Mouse (Mus musculus) intestine, postnatal 0 days (tissue): ENCODE data around the gene Tut1. TPM values are rescaled to one million over a fixed set of nuclear protein-coding genes. Genes with fewer than 3 reads are reported as not detected.
"Not testable (repeated sequence)": the region's sequence is repeated elsewhere in the genome, so short reads cannot be mapped to it uniquely, and the experiment has no call there.

Experiments
- ATAC-seq: fragments of 200-750 bp; cut with Nextera tagmentation; 2 replicates; pipeline ENCODE4 v1.8.0; 2017; ENCODE audit warnings: mild to moderate bottlenecking, moderate TSS enrichment, moderate library complexity
- H3K27ac ChIP-seq: fragments of 300-500 bp; sonication (generic); 2 replicates; pipeline ENCODE4 v1.5.1; 2014; ENCODE audit warnings: mild to moderate bottlenecking, low read depth, low read length, moderate library complexity
- H3K27me3 ChIP-seq: fragments of 300-500 bp; sonication (generic); replicated peaks from 2 replicates; pipeline ENCODE4 v1.6.1; 2014; ENCODE audit warnings: low read length, mixed read lengths; ENCODE audit not compliant: control insufficient read depth, insufficient read depth
- H3K36me3 ChIP-seq: fragments of 300-500 bp; sonication (generic); 2 replicates; pipeline ENCODE4 v1.6.1; 2014; ENCODE audit warnings: mild to moderate bottlenecking, moderate library complexity; ENCODE audit not compliant: control insufficient read depth, insufficient read depth
- H3K4me1 ChIP-seq: fragments of 300-500 bp; sonication (generic); replicated peaks from 2 replicates; pipeline ENCODE4 v1.6.1; 2014; ENCODE audit warnings: antibody characterized with exemption, low read length, mixed read lengths; ENCODE audit not compliant: control insufficient read depth, insufficient read depth
- H3K4me2 ChIP-seq: fragments of 300-500 bp; sonication (generic); replicated peaks from 2 replicates; pipeline ENCODE4 v1.6.1; 2014; ENCODE audit warnings: low read depth, mild to moderate bottlenecking, moderate library complexity
- H3K4me3 ChIP-seq: fragments of 300-500 bp; sonication (generic); 2 replicates; pipeline ENCODE4 v1.5.1; 2014; ENCODE audit warnings: low read depth, low read length
- H3K9ac ChIP-seq: fragments of 300-500 bp; sonication (generic); 2 replicates; pipeline ENCODE4 v1.6.1; 2014; ENCODE audit warnings: mild to moderate bottlenecking, low read depth, low read length
- H3K9me3 ChIP-seq: fragments of 300-500 bp; sonication (generic); 2 replicates; pipeline ENCODE4 v1.6.1; 2016; ENCODE audit warnings: mixed run types; ENCODE audit not compliant: control insufficient read depth
- CTCF ChIP-seq: sonication (generic); IDR thresholded peaks from 2 replicates; pipeline ENCODE4 v1.5.1; 2016; ENCODE audit warnings: low read depth, mild to moderate bottlenecking, control low read depth, antibody characterized with exemption, moderate library complexity
- WGBS: fragments of 180-500 bp; shearing (Covaris S2); extraction: QIAGEN DNeasy Blood & Tissue Kit; methylation state at CpG from one replicate; pipeline ENCODE4 v1.1.7; 2014; 5-methylcytosine and 5-hydroxymethylcytosine counted together
- polyA plus RNA-seq: library from polyadenylated mRNA; unstranded; fragments of >200 nt; fragmentation: Nextera tagmentation; extraction: Ambion mirVana; gene quantifications from 2 replicates; pipeline ENCODE4 v1.2.1, GENCODE M21; 2015

Gene Tut1
- polyA plus RNA-seq, 1 experiment from 2014 or later: 10.7 TPM

GRCm38 (mm10) chr19:8966198-8966589 lies 12.5 kb downstream of the Tut1 start:
- 15% methylated on average over 5 of the region's 5 CpGs for WGBS
- Histone ChIP-seq H3K4me1 (0 out of 2 replicates have a peak, but pooled peaks cover 5% of the 10 kb centered on the region), H3K9ac (peak overlapping the region; percentile 61), H3K4me2 (peak overlapping the region; percentile 63), H3K9me3 (no peaks in the 10 kb centered on the region), H3K27ac (peak overlapping the region; percentile 88), H3K4me3 (peak overlapping the region; percentile 73), H3K27me3 (no peaks in the 10 kb centered on the region), H3K36me3 (peaks cover 59% of the 10 kb centered on the region)
- ATAC-seq: peak; percentile 66
- TF ChIP-seq CTCF: no peak

GRCm38 (mm10) chr19:8966590-8967372 lies 13.1 kb downstream of the Tut1 start, which contains the start of gene Eef1g:
TSS of gene Eef1g (plus strand) at chr19:8967041.
- peaks cover 59% of the 10 kb centered on the region for H3K36me3 ChIP-seq
- H3K4me3 ChIP-seq: peak within 1 kb of the TSS; percentile 73
- peak within 1 kb of the TSS; percentile 81 for H3K4me2 ChIP-seq
- 0 out of 2 replicates have a peak, but pooled peaks cover 5% of the 10 kb centered on the region for H3K4me1 ChIP-seq
- no peaks in the 10 kb centered on the region for H3K9me3 ChIP-seq
- H3K27ac ChIP-seq: peak within 1 kb of the TSS; percentile 88
- TF ChIP-seq CTCF: no peak
- H3K27me3 ChIP-seq: no peaks in the 10 kb centered on the region
- peak; percentile 99 for ATAC-seq
- under 1% methylated on average over 52 of the region's 52 CpGs for WGBS
- H3K9ac ChIP-seq: peak within 1 kb of the TSS; percentile 80

GRCm38 (mm10) chr19:8967373-8967743 lies 13.7 kb downstream of the Tut1 start:
- no peak for ATAC-seq
- H3K9ac ChIP-seq: peak overlapping the region; percentile 80
- 0% methylated on average over 8 of the region's 8 CpGs for WGBS
- H3K4me1 ChIP-seq: 0 out of 2 replicates have a peak, but pooled peaks cover 5% of the 10 kb centered on the region
- H3K27me3 ChIP-seq: no peaks in the 10 kb centered on the region
- peaks cover 59% of the 10 kb centered on the region for H3K36me3 ChIP-seq
- H3K27ac ChIP-seq: peak overlapping the region; percentile 10
- no peak for TF ChIP-seq CTCF
- H3K9me3 ChIP-seq: no peaks in the 10 kb centered on the region
- peak overlapping the region; percentile 81 for H3K4me2 ChIP-seq
- H3K4me3 ChIP-seq: peak overlapping the region; percentile 73

- H3K4me3 ChIP-seq: peak overlapping the region; percentile 73
These were observed 14.2 kb downstream of the Tut1 start for GRCm38 (mm10) chr19:8967893-8968292.

GRCm38 (mm10) chr19:8972491-8972890 lies 18.8 kb downstream of the Tut1 start:
- ATAC-seq, H3K9ac ChIP-seq, H3K4me2 ChIP-seq, H3K27ac ChIP-seq, H3K9me3 ChIP-seq, H3K27me3 ChIP-seq, H3K4me3 ChIP-seq, H3K4me1 ChIP-seq: not testable (repeated sequence)
- 73% methylated on average over 8 of the region's 8 CpGs for WGBS
- peaks cover 76% of the 10 kb centered on the region for H3K36me3 ChIP-seq

More at GRCm38 (mm10) chr19:8967893-8968292, 14.2 kb downstream of the Tut1 start:
- ATAC-seq: no peak
- no peaks in the 10 kb centered on the region for H3K9me3 ChIP-seq
- H3K36me3 ChIP-seq: peaks cover 59% of the 10 kb centered on the region
- H3K4me1 ChIP-seq: 0 out of 2 replicates have a peak, but pooled peaks cover 5% of the 10 kb centered on the region
- 0% methylated on average over 9 of the region's 9 CpGs for WGBS
- no peaks in the 10 kb centered on the region for H3K27me3 ChIP-seq
- no peak for TF ChIP-seq CTCF
- H3K27ac ChIP-seq: 0 out of 2 replicates have a peak overlapping the region, but pooled peaks have one; percentile 6
- peak overlapping the region; percentile 80 for H3K9ac ChIP-seq
- peak overlapping the region; percentile 81 for H3K4me2 ChIP-seq

GRCm38 (mm10) chr19:8974638-8975037 lies 21.0 kb downstream of the Tut1 start:
- H3K9me3 ChIP-seq: no peaks in the 10 kb centered on the region
- H3K4me1 ChIP-seq: no peaks in the 10 kb centered on the region
- no peak overlapping the region for H3K27ac ChIP-seq
- no peak for ATAC-seq
- no peak overlapping the region for H3K4me2 ChIP-seq
- H3K9ac ChIP-seq: no peak overlapping the region
- H3K27me3 ChIP-seq: no peaks in the 10 kb centered on the region
- no peak overlapping the region for H3K4me3 ChIP-seq
- H3K36me3 ChIP-seq: peaks cover 89% of the 10 kb centered on the region
- 85% methylated on average over 1 of the region's 1 CpGs for WGBS
- TF ChIP-seq CTCF: peak; percentile 31; the same call in 1 of the 2 replicates
